Mouse (Mus musculus): ENCODE measurements around the gene Actb. TPM values are rescaled to one million over a fixed set of nuclear protein-coding genes. Genes with fewer than 3 reads are reported as not detected.

The Actb gene
- polyA plus RNA-seq, 1 experiment from 2014 or later: 8,921 TPM

DNA sequence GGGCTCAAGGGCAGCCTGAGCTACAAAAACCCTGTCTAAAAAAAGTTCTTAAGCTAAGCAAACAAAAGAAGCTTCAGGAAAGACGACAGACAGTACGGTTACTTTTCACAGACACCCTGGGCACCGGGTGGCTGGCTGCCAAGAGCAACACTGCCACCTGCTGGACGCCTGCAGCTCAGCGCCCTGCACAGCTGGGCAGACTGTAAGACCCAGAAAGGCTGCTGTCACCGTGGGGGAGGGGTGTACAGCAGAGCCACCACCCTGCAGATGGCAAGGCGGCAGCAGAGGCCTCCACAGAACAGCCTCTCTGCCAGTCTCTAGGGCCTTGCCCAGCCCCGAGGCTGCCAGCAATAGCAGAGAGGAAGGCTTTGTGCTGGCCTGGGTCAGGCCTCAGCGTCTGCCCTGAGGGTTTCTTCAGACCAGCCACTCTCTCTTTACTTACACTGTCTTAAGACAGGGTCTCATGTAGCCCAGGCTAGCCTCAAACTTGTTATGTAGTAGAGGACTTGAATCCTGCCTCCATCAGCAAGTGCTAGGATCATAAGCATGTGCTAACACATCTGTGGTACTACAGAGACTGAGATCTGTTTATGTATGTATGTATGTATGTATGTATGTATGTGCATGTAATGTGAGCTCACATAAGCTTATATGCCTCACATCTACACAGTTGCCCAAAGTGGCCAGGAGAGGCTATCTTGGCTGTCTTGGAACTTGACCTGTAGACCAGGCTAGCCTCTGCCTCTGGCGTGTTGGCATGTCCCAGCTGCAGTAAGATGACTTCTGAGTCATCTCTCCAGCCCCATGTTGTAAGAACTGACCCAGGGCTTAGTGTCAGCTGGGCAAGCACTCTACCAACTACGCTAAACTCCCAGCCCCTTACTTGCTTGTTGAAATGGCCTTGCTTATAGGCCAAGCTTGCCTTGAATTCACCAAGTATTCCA, 28.9 kb downstream of the Actb start:
- no peak overlapping the region for H3K4me3 ChIP-seq
- WGBS: 29% methylated on average over 11 of the region's 11 CpGs
- H3K36me3 ChIP-seq: peaks cover 68% of the 10 kb centered on the region
- peak overlapping the region; percentile 31; the same call in 1 of the 2 replicates for H3K27ac ChIP-seq
- no peaks in the 10 kb centered on the region for H3K9me3 ChIP-seq
- H3K27me3 ChIP-seq (ENCODE audit: insufficient read depth, poor library complexity, severe bottlenecking): no peaks in the 10 kb centered on the region
- H3K4me1 ChIP-seq: peaks cover 29% of the 10 kb centered on the region
- DNase-seq (ENCODE audit: low spot score): peak; percentile 90

DNA sequence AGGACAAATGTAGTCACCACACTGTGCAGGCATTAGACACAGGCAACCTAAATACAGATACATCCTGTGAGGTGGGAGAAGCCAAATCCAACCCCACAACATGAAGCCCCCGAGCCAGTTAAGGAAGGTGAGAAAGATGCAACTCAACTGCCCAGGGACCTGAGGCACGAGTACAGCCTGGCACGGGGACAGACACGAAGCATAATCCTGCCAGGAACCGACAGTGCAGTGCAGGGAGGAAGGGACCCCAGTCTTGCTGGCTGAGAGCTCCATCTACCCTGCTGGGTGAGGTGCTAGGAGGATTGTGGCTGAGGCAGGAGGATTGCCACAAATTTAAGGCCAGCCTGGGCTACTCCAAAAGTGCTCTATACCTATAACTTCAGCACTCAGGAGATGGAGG, 29.7 kb downstream of the Actb start:
- peaks cover 73% of the 10 kb centered on the region for H3K36me3 ChIP-seq
- peaks cover 30% of the 10 kb centered on the region for H3K4me1 ChIP-seq
- DNase-seq (ENCODE audit: low spot score): no peak
- H3K27ac ChIP-seq: 0 out of 2 replicates have a peak overlapping the region, but pooled peaks have one; percentile 2
- no peaks in the 10 kb centered on the region for H3K27me3 ChIP-seq (ENCODE audit: insufficient read depth, poor library complexity, severe bottlenecking)
- no peaks in the 10 kb centered on the region for H3K9me3 ChIP-seq
- H3K4me3 ChIP-seq: no peak overlapping the region
- WGBS: 91% methylated on average over 5 of the region's 5 CpGs

DNA sequence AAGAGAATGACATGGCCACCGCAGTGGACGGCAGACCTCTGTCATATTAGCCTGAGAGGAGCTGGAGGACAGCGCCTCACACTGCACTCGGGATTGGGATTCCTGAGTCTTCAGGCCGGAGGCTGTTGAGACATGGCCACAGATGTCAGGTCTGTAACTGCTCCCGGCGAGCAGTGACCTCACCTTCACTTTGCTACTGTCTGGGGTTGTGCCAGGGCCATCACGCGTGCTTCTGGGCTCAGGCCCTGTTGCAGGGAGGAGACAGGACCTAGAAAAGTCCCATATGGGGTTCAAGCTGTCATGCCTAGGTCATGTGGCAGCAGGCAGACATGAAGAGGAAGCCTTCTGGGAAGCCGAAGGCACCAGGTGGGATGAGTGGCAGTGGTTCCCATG, 31.0 kb downstream of the Actb start:
- H3K4me3 ChIP-seq: no peak overlapping the region
- peaks cover 83% of the 10 kb centered on the region for H3K36me3 ChIP-seq
- no peak for DNase-seq (ENCODE audit: low spot score)
- H3K27ac ChIP-seq: no peak overlapping the region
- 93% methylated on average over 10 of the region's 10 CpGs for WGBS
- peaks cover 21% of the 10 kb centered on the region for H3K4me1 ChIP-seq
- H3K9me3 ChIP-seq: no peaks in the 10 kb centered on the region
- no peaks in the 10 kb centered on the region for H3K27me3 ChIP-seq (ENCODE audit: insufficient read depth, poor library complexity, severe bottlenecking)

GRCm38 (mm10) chr5:142874791-142875512, 31.6 kb downstream of the Actb start:
- DNase-seq (ENCODE audit: low spot score): no peak
- H3K4me1 ChIP-seq: peaks cover 15% of the 10 kb centered on the region; the same call in 1 of the 2 replicates
- H3K4me3 ChIP-seq: no peak overlapping the region
- no peaks in the 10 kb centered on the region for H3K27me3 ChIP-seq (ENCODE audit: insufficient read depth, poor library complexity, severe bottlenecking)
- peaks cover 82% of the 10 kb centered on the region for H3K36me3 ChIP-seq
- 88% methylated on average over 13 of the region's 13 CpGs for WGBS
- no peak overlapping the region for H3K27ac ChIP-seq
- H3K9me3 ChIP-seq: no peaks in the 10 kb centered on the region

DNA sequence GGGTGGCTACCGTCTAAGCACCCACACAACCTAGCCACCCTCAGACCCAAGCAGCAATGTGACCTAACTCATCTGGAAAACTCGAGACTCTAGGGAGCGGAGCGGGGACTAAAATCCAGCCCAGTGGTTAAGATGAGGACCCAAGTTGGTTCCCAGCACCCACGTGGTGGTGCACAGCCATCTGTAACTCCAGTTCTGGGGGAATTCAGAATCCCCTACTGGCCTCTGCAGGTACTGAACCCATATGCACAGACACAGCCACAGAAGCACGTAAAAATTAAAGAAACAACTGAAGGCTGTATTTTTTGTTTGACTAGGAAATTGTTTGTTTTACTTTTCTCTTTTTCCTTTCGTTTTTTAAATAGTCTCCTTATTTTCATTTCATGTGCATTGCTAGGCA, 32.8 kb downstream of the Actb start:
- no peaks in the 10 kb centered on the region for H3K9me3 ChIP-seq
- no peak overlapping the region for H3K27ac ChIP-seq
- H3K36me3 ChIP-seq: peaks cover 83% of the 10 kb centered on the region
- H3K27me3 ChIP-seq (ENCODE audit: insufficient read depth, poor library complexity, severe bottlenecking): no peaks in the 10 kb centered on the region
- H3K4me3 ChIP-seq: no peak overlapping the region
- DNase-seq (ENCODE audit: low spot score): no peak
- H3K4me1 ChIP-seq: peaks cover 14% of the 10 kb centered on the region; the same call in 1 of the 2 replicates
- 91% methylated on average over 7 of the region's 7 CpGs for WGBS

DNA sequence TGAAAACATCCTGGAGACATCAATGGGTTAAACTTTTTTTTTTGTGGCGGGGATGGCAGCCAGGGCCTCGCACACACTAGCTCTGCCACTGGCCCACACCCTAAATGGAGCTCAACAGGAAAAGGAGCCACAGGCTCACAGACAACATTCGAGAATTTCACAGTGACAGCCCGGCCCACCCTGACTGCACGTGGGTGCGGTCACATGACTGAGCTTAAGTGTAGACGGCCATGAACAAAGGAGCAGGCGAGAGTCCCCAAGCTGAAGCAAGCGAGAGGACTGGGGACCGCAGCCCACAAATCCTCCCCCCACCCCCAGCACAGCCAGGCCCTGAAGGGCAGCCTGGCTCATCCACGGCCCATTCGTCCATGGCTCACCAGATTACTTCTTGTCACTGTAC, 34.8 kb downstream of the Actb start:
- Histone ChIP-seq H3K27me3 (ENCODE audit: insufficient read depth, poor library complexity, severe bottlenecking) (no peaks in the 10 kb centered on the region), H3K4me3 (no peak overlapping the region), H3K36me3 (peaks cover 80% of the 10 kb centered on the region), H3K4me1 (0 out of 2 replicates have a peak, but pooled peaks cover 8% of the 10 kb centered on the region), H3K9me3 (no peaks in the 10 kb centered on the region), H3K27ac (peak overlapping the region; percentile 30; the same call in 1 of the 2 replicates)
- DNase-seq (ENCODE audit: low spot score): no peak
- WGBS: 60% methylated on average over 12 of the region's 12 CpGs

GRCm38 (mm10) chr5:142869463-142869862, 37.1 kb downstream of the Actb start:
- DNase-seq (ENCODE audit: low spot score): no peak
- Histone ChIP-seq H3K27me3 (ENCODE audit: insufficient read depth, poor library complexity, severe bottlenecking) (no peaks in the 10 kb centered on the region), H3K4me1 (0 out of 2 replicates have a peak, but pooled peaks cover 8% of the 10 kb centered on the region), H3K4me3 (no peak overlapping the region), H3K9me3 (no peaks in the 10 kb centered on the region), H3K27ac (no peak overlapping the region), H3K36me3 (peaks cover 62% of the 10 kb centered on the region)
- 87% methylated on average over 13 of the region's 13 CpGs for WGBS

DNA sequence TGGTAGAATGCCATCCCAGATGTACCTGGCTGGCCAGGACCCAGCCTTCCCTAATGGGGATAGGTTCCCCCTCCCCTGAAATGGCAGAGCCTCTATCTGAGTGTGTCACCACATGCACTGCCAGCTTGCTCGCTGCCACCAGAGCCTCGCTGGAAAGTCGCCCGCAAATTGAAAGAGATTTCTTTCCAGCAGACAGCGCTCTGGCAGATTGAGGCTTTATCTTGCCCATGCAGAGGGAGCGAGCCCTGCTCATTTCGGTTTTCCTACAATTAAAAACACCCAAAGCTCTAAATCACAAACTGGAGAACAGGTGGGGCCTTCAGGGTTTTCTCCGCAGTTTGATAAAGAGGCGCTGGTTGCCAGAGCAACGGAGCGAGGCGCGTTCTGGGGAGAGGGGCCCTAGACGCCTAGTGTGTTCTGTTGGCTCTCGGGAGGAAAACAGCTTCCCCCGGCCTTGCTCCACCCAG, 48.8 kb downstream of the Actb start:
- Histone ChIP-seq H3K36me3 (0 out of 2 replicates have a peak, but pooled peaks cover 2% of the 10 kb centered on the region), H3K27ac (peak overlapping the region; percentile 59; the same call in 1 of the 2 replicates), H3K4me3 (peak overlapping the region; percentile 16; the same call in 1 of the 2 replicates), H3K27me3 (ENCODE audit: insufficient read depth, poor library complexity, severe bottlenecking) (no peaks in the 10 kb centered on the region), H3K9me3 (peaks cover 5% of the 10 kb centered on the region; the same call in 1 of the 2 replicates), H3K4me1 (peaks cover 5% of the 10 kb centered on the region; the same call in 1 of the 2 replicates)
- WGBS: 53% methylated on average over 16 of the region's 16 CpGs
- no peak for DNase-seq (ENCODE audit: low spot score)

GRCm38 (mm10) chr5:142856408-142856807, 50.1 kb downstream of the Actb start:
- Histone ChIP-seq H3K27me3 (ENCODE audit: insufficient read depth, poor library complexity, severe bottlenecking) (no peaks in the 10 kb centered on the region), H3K9me3 (peaks cover 5% of the 10 kb centered on the region; the same call in 1 of the 2 replicates), H3K27ac (no peak overlapping the region), H3K4me3 (no peak overlapping the region), H3K4me1 (peaks cover 11% of the 10 kb centered on the region; the same call in 1 of the 2 replicates), H3K36me3 (0 out of 2 replicates have a peak, but pooled peaks cover 2% of the 10 kb centered on the region)
- WGBS: 75% methylated on average over 4 of the region's 4 CpGs
- DNase-seq (ENCODE audit: low spot score): no peak

DNA sequence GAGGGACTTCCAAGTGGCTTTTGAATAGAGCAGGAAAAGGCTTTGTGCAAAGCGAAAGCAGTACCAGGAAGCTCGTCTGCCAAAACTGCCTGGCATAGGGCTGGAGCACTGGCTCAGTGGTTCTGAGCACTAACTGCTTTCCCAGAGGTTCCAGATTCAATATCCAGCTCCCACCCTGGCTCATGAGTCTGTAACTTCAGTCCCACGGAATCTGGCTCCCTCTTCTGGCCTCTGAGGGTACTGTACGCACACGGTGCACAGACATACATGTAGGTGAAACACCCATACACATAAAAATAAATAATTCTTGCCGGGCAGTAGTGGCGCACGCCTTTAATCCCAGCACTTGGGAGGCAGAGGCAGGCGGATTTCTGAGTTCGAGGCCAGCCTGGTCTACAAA, 51.7 kb downstream of the Actb start:
- Histone ChIP-seq H3K4me3 (no peak overlapping the region), H3K27me3 (ENCODE audit: insufficient read depth, poor library complexity, severe bottlenecking) (no peaks in the 10 kb centered on the region), H3K9me3 (peaks cover 5% of the 10 kb centered on the region; the same call in 1 of the 2 replicates), H3K36me3 (0 out of 2 replicates have a peak, but pooled peaks cover 2% of the 10 kb centered on the region), H3K27ac (no peak overlapping the region), H3K4me1 (peaks cover 17% of the 10 kb centered on the region; the same call in 1 of the 2 replicates)
- no peak for DNase-seq (ENCODE audit: low spot score)
- WGBS: 73% methylated on average over 10 of the region's 10 CpGs

- Histone ChIP-seq H3K9me3 (peaks cover 5% of the 10 kb centered on the region; the same call in 1 of the 2 replicates), H3K36me3 (no peaks in the 10 kb centered on the region), H3K4me3 (no peak overlapping the region), H3K27me3 (ENCODE audit: insufficient read depth, poor library complexity, severe bottlenecking) (no peaks in the 10 kb centered on the region), H3K4me1 (peaks cover 21% of the 10 kb centered on the region; the same call in 1 of the 2 replicates), H3K27ac (no peak overlapping the region)
- DNase-seq (ENCODE audit: low spot score): no peak
- 56% methylated on average over 6 of the region's 6 CpGs for WGBS
These were observed 53.0 kb downstream of the Actb start for GRCm38 (mm10) chr5:142853585-142853984.

All from heart, embryonic 10.5 days (tissue).